Mouse (Mus musculus) heart, postnatal 0 days (tissue): Measurements from ENCODE around the gene Atp2b4. TPM values are rescaled to one million over a fixed set of nuclear protein-coding genes. Genes with fewer than 3 reads are reported as not detected.
A peak's percentile ranks its signal among the peaks of the same experiment; 100 is the strongest.

Experiments used
- ATAC-seq: fragments of 200-750 bp; cut with Nextera tagmentation; 2 replicates; pipeline ENCODE4 v1.8.0; 2017; ENCODE audit warnings: low read depth, moderate number of reproducible peaks, moderate library complexity; ENCODE audit not compliant: insufficient read depth
- DNase-seq: peaks from one replicate; pipeline ENCODE4 v3.0.0-alpha.2; 2016; ENCODE audit warnings: low spot score
- H3K27ac ChIP-seq: fragments of 300-500 bp; sonication (generic); 2 replicates; pipeline ENCODE4 v1.5.1; 2014; ENCODE audit warnings: low read depth, mild to moderate bottlenecking
- H3K27me3 ChIP-seq: fragments of 300-500 bp; sonication (generic); 2 replicates; pipeline ENCODE4 v1.6.1; 2014; ENCODE audit warnings: low read length, mixed read lengths; ENCODE audit not compliant: control insufficient read depth, insufficient read depth
- H3K36me3 ChIP-seq: fragments of 300-500 bp; sonication (generic); replicated peaks from 2 replicates; pipeline ENCODE4 v1.6.1; 2014; ENCODE audit warnings: low read length, mixed read lengths; ENCODE audit not compliant: control insufficient read depth, insufficient read depth
- H3K4me1 ChIP-seq: fragments of 300-500 bp; sonication (generic); 2 replicates; pipeline ENCODE4 v1.6.1; 2014; ENCODE audit warnings: antibody characterized with exemption; ENCODE audit not compliant: control insufficient read depth, insufficient read depth
- H3K4me2 ChIP-seq: fragments of 300-500 bp; sonication (generic); 2 replicates; pipeline ENCODE4 v1.6.1; 2014; ENCODE audit warnings: low read depth, mild to moderate bottlenecking, low read length, moderate library complexity
- H3K4me3 ChIP-seq: fragments of 300-500 bp; sonication (generic); 2 replicates; pipeline ENCODE4 v1.5.1; 2014; ENCODE audit warnings: low read depth, low read length
- H3K9ac ChIP-seq: fragments of 300-500 bp; sonication (generic); replicated peaks from 2 replicates; pipeline ENCODE4 v1.6.1; 2014; ENCODE audit warnings: low read depth, low read length, mixed read lengths
- H3K9me3 ChIP-seq: fragments of 300-500 bp; sonication (generic); replicated peaks from 2 replicates; pipeline ENCODE4 v1.6.1; 2016; ENCODE audit warnings: low read length; ENCODE audit not compliant: control insufficient read depth
- CTCF ChIP-seq: IDR thresholded peaks from 2 replicates; pipeline ENCODE4 v1.5.1; 2016; ENCODE audit warnings: antibody characterized with exemption, control low read depth, low read depth
- EP300 ChIP-seq: IDR thresholded peaks from 2 replicates; pipeline ENCODE4 v1.6.1; 2016; ENCODE audit warnings: antibody characterized with exemption, low read depth
- WGBS: fragments of 180-500 bp; shearing (Covaris S2); extraction: QIAGEN DNeasy Blood & Tissue Kit; methylation state at CpG from one replicate; pipeline ENCODE4 v1.1.7; 2014; 5-methylcytosine and 5-hydroxymethylcytosine counted together
- polyA plus RNA-seq: library from polyadenylated mRNA; unstranded; fragments of >200 nt; fragmentation: Nextera tagmentation; extraction: Ambion mirVana; gene quantifications from 2 replicates; pipeline ENCODE4 v1.2.1, GENCODE M21; 2015
- total RNA-seq: library from RNA; depleted of rRNA; stranded (reverse); fragments of >200 nt; gene quantifications from 2 replicates; pipeline ENCODE4 v1.2.3, GENCODE M21; 2014; ENCODE audit warnings: low replicate concordance

Atp2b4 gene
- total and polyA plus RNA-seq, 2 experiments from 2014 or later = 5.0 to 34.5 TPM

DNA sequence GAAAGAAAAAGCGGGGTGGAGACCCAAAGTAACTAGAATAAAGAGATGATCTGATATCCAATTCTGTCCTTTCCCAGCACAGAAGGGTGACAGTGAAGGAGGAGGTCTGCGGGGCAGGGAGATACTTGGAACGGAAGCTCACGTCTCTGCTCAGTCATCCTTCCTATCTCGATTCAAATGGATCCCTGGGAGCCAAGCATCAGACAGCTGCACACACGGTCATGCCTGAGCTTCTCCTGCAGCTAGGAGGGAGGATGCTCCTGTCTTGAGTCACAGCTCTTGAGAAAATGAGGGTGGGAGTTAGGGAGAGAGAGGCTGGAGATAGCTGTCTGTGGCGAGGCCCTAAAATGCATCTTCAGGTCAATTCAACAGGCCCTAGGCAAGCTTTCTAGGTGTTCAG is 64.2 kb downstream of the Atp2b4 start:
- no peak overlapping the region for H3K27ac ChIP-seq
- no peak overlapping the region for H3K9ac ChIP-seq
- H3K36me3 ChIP-seq = peaks cover 28% of the 10 kb centered on the region
- WGBS = 66% methylated on average over 7 of the region's 7 CpGs
- DNase-seq (no peak), ATAC-seq (no peak)
- no peaks in the 10 kb centered on the region for H3K4me1 ChIP-seq
- TF ChIP-seq EP300 (no peak), CTCF (no peak)
- no peaks in the 10 kb centered on the region for H3K27me3 ChIP-seq
- no peak overlapping the region for H3K4me2 ChIP-seq
- no peaks in the 10 kb centered on the region for H3K9me3 ChIP-seq
- no peak overlapping the region for H3K4me3 ChIP-seq

DNA sequence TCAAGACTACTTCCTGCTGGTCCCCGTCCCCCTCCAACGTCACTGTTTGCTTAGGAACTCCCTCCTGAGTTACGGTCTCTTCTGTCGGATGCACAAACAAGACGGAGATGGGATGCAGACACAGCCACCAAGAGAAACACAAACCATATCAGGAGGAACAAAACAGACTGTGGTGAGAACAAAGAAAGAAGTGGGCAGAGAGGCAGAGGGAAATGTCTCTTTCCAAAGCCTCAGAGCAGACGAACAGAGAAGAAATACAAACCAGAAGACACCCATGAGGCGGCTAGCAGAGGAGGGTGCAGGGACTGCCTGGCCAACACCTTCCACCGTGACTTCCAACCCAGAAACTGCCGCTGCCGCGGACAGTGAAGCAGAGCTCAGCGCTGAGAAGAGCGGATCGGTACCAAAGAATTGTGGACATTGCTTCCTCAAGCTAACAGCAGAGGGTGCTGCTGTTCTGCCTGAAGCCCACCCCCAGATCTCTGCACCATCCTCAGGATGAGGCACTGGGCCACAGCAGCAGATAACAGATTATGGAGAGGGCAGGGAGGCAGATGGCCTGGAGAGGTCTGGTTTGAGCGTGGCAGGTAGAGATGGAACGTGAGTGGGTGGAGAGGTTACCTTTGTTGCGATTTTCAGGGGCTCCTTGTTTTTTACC is 64.7 kb downstream of the Atp2b4 start:
- TF ChIP-seq EP300 = no peak
- peak; percentile 95 for TF ChIP-seq CTCF
- H3K27ac ChIP-seq = no peak overlapping the region
- H3K9me3 ChIP-seq = no peaks in the 10 kb centered on the region
- no peak overlapping the region for H3K4me3 ChIP-seq
- H3K4me2 ChIP-seq = peak overlapping the region; percentile 47; the same call in 1 of the 2 replicates
- DNase-seq (peak; percentile 62), ATAC-seq (peak; percentile 68)
- H3K36me3 ChIP-seq = peaks cover 28% of the 10 kb centered on the region
- no peaks in the 10 kb centered on the region for H3K27me3 ChIP-seq
- no peak overlapping the region for H3K9ac ChIP-seq
- H3K4me1 ChIP-seq = no peaks in the 10 kb centered on the region
- WGBS = 33% methylated on average over 17 of the region's 17 CpGs

DNA sequence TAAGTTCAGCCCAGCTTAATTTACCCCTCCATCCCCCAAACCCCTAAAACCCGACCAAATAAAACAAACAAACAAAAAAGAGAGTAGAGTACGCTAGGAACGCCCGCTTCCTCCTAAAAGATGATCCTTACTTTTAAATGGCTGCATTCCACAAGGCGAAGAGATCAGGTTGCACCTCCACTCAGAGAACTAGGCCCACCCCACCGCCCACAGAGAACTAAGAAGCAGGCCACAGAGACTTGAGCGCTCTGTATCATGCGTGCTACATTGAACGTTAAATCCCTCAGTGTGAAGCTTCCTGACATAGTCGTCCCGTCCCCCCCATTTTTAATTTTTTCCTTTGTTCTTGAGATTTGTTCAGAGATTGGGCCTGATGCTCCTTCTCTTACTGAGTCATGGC is 68.0 kb downstream of the Atp2b4 start:
- 83% methylated on average over 11 of the region's 11 CpGs for WGBS
- no peak for ATAC-seq
- TF ChIP-seq CTCF (no peak), EP300 (no peak)
- Histone ChIP-seq H3K4me3 (no peak overlapping the region), H3K4me1 (no peaks in the 10 kb centered on the region), H3K27me3 (no peaks in the 10 kb centered on the region), H3K27ac (no peak overlapping the region), H3K36me3 (peaks cover 30% of the 10 kb centered on the region), H3K4me2 (no peak overlapping the region), H3K9me3 (no peaks in the 10 kb centered on the region), H3K9ac (no peak overlapping the region)
- no peak for DNase-seq

DNA sequence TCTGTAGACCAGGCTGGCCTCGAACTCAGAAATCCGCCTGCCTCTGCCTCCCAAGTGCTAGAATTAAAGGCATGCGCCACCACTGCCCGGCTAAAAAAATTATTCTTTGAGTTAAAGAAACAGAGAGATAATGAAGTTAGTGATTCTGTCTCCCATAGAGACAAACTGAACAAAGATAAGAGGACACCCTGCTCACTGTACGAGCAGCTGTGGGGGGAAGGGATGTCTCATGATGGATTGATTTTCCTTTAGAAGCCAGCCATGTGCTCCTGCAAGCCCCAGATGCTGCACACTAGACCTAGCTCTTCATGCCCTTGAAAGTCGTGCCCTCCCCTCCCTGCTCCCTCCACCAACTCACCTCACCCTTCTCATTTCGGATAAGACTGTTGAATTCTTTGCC is 72.5 kb downstream of the Atp2b4 start:
- no peak for TF ChIP-seq CTCF
- TF ChIP-seq EP300 = no peak
- no peak overlapping the region for H3K4me3 ChIP-seq
- DNase-seq (no peak), ATAC-seq (no peak)
- peaks cover 38% of the 10 kb centered on the region for H3K36me3 ChIP-seq
- no peaks in the 10 kb centered on the region for H3K27me3 ChIP-seq
- 75% methylated on average over 7 of the region's 7 CpGs for WGBS
- H3K4me1 ChIP-seq = no peaks in the 10 kb centered on the region
- H3K9me3 ChIP-seq = no peaks in the 10 kb centered on the region
- H3K27ac ChIP-seq = no peak overlapping the region
- no peak overlapping the region for H3K4me2 ChIP-seq
- no peak overlapping the region for H3K9ac ChIP-seq

DNA sequence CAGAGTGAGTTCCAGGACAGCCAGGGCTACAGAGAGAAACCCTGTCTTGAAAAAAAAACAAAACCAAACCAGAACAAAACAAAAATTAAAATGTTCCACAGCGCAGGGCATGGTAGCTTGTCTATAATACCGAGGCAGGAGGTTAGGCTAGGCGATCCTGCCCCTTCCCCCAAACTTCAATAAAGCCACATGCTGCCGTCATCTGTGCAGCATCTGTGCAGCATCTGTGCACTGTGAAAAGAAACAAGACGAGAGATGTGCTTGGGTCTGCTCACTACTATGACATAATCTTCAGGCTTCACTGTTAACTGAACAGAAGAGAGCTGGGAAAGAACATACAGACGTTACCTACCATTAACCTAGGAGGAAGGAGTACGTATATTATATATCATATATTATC is 80.5 kb downstream of the Atp2b4 start:
- ATAC-seq = no peak
- H3K36me3 ChIP-seq = peaks cover 19% of the 10 kb centered on the region
- WGBS = 85% methylated on average over 7 of the region's 7 CpGs
- H3K4me3 ChIP-seq = no peak overlapping the region
- no peak overlapping the region for H3K9ac ChIP-seq
- H3K27ac ChIP-seq = no peak overlapping the region
- no peak for TF ChIP-seq CTCF
- TF ChIP-seq EP300 = no peak
- no peaks in the 10 kb centered on the region for H3K4me1 ChIP-seq
- H3K9me3 ChIP-seq = no peaks in the 10 kb centered on the region
- no peak for DNase-seq
- no peak overlapping the region for H3K4me2 ChIP-seq
- H3K27me3 ChIP-seq = no peaks in the 10 kb centered on the region

DNA sequence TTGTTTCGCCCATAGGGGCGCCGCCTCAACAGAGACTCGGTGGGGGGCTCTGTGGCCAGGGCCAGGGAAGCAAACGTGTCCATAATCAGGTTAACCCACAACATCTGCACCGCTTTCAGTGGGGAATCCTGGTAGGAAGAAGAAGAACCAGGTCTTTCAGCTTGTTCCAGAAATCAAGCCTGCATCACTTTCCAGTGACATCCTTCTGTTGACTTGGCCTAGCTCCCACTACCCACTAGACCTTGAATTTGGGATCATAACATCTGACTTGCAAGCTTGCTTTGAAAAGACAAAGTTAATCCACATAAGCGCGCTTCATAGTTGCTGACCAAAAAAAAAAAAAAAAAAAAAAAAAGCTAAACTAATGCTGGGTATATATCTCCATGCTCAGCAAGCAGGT is 82.1 kb downstream of the Atp2b4 start:
- DNase-seq (no peak), ATAC-seq (no peak)
- H3K27me3 ChIP-seq = no peaks in the 10 kb centered on the region
- no peak overlapping the region for H3K9ac ChIP-seq
- 91% methylated on average over 8 of the region's 8 CpGs for WGBS
- TF ChIP-seq CTCF (no peak), EP300 (no peak)
- H3K9me3 ChIP-seq = no peaks in the 10 kb centered on the region
- H3K4me1 ChIP-seq = no peaks in the 10 kb centered on the region
- H3K27ac ChIP-seq = no peak overlapping the region
- H3K36me3 ChIP-seq = peaks cover 19% of the 10 kb centered on the region
- no peak overlapping the region for H3K4me3 ChIP-seq
- no peak overlapping the region for H3K4me2 ChIP-seq
